Mouse (Mus musculus) cerebellum, adult (tissue): ENCODE data around the gene Il13.

ENCODE experiments used
- ATAC-seq: cut with Nextera tagmentation; 2 replicates; pipeline ENCODE4 v1.9.2; 2017; ENCODE audit warnings: mild to moderate bottlenecking, moderate library complexity, mixed read lengths; ENCODE audit not compliant: insufficient number of reproducible peaks, low FRiP score, low TSS enrichment

Il13 gene

DNA sequence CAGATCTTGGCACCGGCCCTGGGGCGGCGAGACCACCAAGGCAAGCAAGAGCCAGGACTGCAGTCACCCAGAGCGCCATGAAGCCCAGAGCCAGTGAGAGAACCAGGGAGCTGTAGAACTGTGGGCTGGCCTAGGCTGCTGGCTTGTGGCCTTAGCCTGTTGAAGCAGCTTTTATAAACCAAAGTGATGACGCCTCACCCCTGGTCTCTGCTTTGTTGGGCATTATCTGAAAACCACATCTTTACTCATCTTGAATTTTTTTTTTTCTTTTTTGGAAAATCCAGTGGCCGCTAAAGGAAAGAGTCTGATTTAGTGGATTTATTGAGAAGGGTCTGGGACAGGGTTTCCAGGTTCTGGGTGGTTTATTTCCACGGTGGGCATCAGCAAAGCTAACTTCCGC is at the start of gene Il13:
TSS of gene Il13 (minus strand) at position 147 of the 400 bp plus-strand sequence.
- ATAC-seq = no peak

GRCm38 (mm10) chr11:53682994-53683530 is 48.6 kb upstream of the Il13 start:
- no peak for ATAC-seq

- no peak for ATAC-seq
Observed at GRCm38 (mm10) chr11:53682170-53682569, 47.7 kb upstream of the Il13 start.

DNA sequence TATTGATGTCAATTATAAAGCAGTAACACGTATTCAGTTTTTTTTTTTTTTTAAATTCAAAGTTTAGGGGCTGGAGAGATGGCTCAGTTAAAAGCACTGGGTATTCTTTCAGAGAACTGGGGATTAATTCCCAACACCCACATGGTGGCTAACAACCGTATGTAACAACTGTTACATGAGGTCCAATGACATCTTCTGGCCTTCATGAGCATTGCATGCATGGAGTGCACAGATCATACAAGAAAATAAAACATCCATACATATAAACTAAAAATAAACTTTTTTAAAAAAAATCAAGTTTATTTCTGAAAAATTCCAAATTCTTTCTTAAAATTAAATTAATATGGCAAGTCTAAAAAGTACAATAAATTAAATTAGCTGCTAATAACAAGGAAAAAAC is 47.2 kb upstream of the Il13 start:
- ATAC-seq = no peak

GRCm38 (mm10) chr11:53680141-53680540 is 45.6 kb upstream of the Il13 start:
- ATAC-seq = no peak

DNA sequence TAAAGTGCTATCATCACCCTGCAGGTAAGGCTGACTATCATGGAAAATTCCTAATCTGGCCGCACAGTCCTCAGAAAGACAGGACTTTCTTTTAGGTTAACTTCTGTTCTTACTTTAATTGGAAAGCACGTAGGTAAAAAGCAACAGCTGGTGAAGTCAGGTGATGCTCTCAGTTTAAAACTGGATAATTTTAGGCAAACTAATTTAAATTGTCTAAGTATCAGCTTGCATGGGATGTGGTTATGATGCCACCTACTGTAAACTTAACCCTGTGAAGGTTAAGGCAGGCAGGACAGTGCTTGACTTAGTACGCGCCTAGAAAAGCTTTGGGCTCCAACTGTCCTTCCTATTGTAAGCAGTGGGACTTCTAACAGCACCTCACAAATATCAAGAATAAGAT is 36.9 kb upstream of the Il13 start:
- ATAC-seq = no peak

- no peak for ATAC-seq
Observed at GRCm38 (mm10) chr11:53664091-53664490, 29.6 kb upstream of the Il13 start.

- no peak for ATAC-seq
Observed at GRCm38 (mm10) chr11:53662794-53663674, 28.5 kb upstream of the Il13 start.

GRCm38 (mm10) chr11:53657828-53658227 is 23.3 kb upstream of the Il13 start:
- no peak for ATAC-seq

DNA sequence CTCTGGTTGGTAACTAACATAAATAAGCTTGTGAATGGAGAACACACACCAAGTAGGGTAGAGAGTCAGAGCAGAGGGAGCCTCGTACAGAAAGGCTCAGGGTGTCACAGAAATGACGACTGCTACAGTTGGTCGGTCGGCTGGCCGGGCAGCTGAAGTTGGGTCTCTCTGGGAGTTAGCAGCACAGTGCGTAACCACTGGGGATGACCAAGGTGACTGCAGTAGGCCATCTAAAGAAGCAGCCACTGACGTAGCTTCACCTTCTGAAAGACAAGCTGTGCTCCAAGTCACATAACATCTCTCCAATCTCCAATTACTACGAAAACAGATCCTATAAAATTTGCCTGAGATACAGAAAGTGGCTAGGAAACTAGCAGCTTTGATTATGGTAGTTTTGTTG is 22.9 kb upstream of the Il13 start:
- no peak for ATAC-seq

- no peak for ATAC-seq
Observed at GRCm38 (mm10) chr11:53656558-53657202, 22.2 kb upstream of the Il13 start.

- no peak for ATAC-seq
Observed at GRCm38 (mm10) chr11:53655043-53655442, 20.5 kb upstream of the Il13 start.

GRCm38 (mm10) chr11:53652427-53652826 is 17.9 kb upstream of the Il13 start:
- no peak for ATAC-seq

DNA sequence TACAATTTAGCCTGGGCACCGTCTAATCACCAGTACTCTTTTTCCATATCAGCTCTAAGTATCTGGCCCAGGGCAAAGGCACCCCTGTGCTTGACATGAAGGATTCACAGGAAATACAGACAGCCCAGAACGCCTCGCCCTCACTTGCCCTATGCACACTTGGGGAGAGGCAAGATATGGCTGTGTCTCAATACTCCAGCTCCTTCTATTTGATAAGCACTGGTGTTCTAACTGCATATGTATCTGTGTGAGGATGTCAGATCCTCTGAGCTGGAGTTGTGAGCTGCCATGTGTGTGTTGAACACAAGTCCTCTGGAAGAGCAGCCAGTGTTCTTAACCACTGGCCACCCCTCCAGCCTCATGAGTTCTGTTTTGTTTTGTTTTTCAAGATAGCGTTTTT is 16.9 kb upstream of the Il13 start:
- no peak for ATAC-seq

- ATAC-seq = no peak
Observed at GRCm38 (mm10) chr11:53644017-53644416, 9.5 kb upstream of the Il13 start.

- no peak for ATAC-seq
Observed at GRCm38 (mm10) chr11:53642744-53643279, 8.3 kb upstream of the Il13 start.

DNA sequence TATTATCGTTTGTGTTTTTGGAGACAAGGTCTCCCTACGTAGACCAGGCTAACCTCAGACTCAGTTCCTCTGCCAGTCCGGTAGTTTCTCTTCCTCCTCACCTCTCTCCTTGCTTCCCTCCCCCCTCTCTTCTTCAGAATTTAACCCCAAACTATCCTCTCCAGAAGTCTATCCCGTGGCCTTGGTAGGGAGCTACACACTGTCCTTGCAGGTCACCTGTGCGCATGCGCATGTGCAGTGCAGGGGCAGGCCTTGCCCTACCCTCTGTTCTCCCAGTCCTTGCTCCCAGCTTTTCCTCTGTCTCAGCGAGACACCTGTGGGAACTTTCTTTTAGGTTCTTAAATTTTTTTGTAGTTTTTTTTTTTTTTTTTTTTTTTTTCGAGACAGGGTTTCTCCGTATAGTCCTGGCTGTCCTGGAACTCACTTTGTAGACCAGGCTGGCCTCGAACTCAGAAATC is 3.3 kb upstream of the Il13 start:
- no peak for ATAC-seq

GRCm38 (mm10) chr11:53637046-53637802 is 2.7 kb upstream of the Il13 start:
- no peak for ATAC-seq

- no peak for ATAC-seq
Observed at GRCm38 (mm10) chr11:53636183-53636646, 1.7 kb upstream of the Il13 start.

GRCm38 (mm10) chr11:53635590-53636182 is 1.2 kb upstream of the Il13 start:
- ATAC-seq = no peak
